Mouse (Mus musculus) brain, embryonic 14.5 days (tissue): ENCODE measurements around the gene Pabpn1l. TPM values are rescaled to one million over a fixed set of nuclear protein-coding genes. Genes with fewer than 3 reads are reported as not detected.
A peak's percentile ranks its signal among the peaks of the same experiment; 100 is the strongest.

Experiments
- DNase-seq: peaks from one replicate; pipeline ENCODE4 v3.0.0-alpha.2; 2011; ENCODE audit warnings: low read depth
- CTCF ChIP-seq: fragments of 200-500 bp; IDR thresholded peaks from 2 replicates; pipeline ENCODE4 v1.5.1; 2012; ENCODE audit warnings: inconsistent platforms, mild to moderate bottlenecking, moderate library complexity, borderline replicate concordance; ENCODE audit not compliant: insufficient read depth, insufficient read length; ENCODE audit errors: extremely low read depth
- POLR2A ChIP-seq: fragments of 200-500 bp; IDR thresholded peaks from 2 replicates; pipeline ENCODE4 v1.6.1; 2012; ENCODE audit warnings: mild to moderate bottlenecking, inconsistent platforms, borderline replicate concordance; ENCODE audit not compliant: poor library complexity, insufficient read depth, insufficient read length, severe bottlenecking; ENCODE audit errors: extremely low read depth
- polyA plus RNA-seq: library from polyadenylated mRNA; depleted of rRNA; stranded (reverse); fragments of >200 nt; gene quantifications from 2 replicates; pipeline ENCODE4 v1.2.3, GENCODE M21; 2012

Pabpn1l gene
- polyA plus RNA-seq, 1 experiment, result 0.07 TPM

DNA sequence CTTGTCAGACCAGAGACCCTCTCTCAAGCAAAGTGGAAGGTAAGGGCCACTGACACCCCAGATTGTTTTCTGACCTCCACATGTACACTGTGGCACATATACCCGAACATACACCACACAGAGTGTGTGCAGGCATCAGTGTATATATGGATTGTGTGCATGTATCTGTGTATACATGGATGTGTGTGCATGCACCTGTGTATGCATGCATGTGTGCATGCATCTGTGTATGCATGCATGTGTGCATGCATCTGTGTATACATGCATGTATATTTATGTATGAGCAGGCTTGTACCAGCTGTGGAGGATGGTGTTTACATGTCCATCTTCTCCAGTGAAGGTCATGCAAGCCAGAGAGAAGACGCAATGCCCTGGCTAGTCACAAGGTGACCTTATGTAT lies 39.4 kb upstream of the Pabpn1l start:
- TF ChIP-seq POLR2A (no peak), CTCF (no peak)
- no peak for DNase-seq

GRCm38 (mm10) chr8:122661138-122661537 lies 38.6 kb upstream of the Pabpn1l start:
- TF ChIP-seq POLR2A, result no peak
- TF ChIP-seq CTCF, result no peak

DNA sequence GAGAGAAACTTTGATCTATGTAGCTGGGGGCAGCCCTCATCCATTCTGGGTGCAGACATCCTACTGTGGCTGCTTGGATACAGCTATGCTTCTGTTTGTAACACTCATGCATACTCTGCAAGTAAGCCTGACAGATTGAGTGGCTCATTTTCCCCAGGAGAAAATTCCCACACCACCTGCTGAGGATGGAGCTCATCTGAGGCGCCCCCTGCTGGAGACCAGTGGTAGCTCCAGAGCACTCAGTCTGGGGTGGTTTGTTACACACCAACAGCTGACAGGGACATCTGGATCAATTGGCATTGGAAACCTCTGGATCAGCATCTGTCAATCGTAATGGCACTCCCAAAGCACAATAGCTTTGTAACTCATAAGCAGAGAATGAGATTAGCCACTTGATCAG lies 37.5 kb upstream of the Pabpn1l start:
- TF ChIP-seq CTCF (peak; percentile 59), POLR2A (no peak)
- DNase-seq, result no peak

More at GRCm38 (mm10) chr8:122661138-122661537, 38.6 kb upstream of the Pabpn1l start:
- peak; percentile 73 for DNase-seq

DNA sequence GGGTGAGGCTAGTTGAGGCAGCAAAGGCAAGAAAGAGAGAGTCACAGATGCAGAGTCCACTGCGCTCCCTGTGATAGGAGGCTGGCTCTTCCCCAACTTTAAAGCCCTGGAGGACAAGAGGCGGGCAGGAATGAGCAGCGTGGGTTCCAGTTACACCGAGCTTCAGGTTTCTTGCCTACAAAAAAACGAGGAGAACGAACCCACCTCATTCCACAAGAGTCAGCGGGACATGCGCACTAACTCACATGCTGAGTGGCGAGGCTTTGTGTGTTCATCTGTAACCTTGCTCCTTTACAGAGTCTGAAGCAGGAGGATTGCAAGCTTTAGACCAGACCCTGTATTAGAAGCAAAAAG lies 36.2 kb upstream of the Pabpn1l start:
- DNase-seq, result no peak
- TF ChIP-seq POLR2A (no peak), CTCF (no peak)

- DNase-seq, result no peak
These were observed 35.7 kb upstream of the Pabpn1l start for GRCm38 (mm10) chr8:122658149-122658806.

GRCm38 (mm10) chr8:122656056-122656999 lies 33.8 kb upstream of the Pabpn1l start:
- no peak for DNase-seq
- no peak for TF ChIP-seq CTCF
- TF ChIP-seq POLR2A, result no peak

More at GRCm38 (mm10) chr8:122658149-122658806, 35.7 kb upstream of the Pabpn1l start:
- no peak for TF ChIP-seq POLR2A

DNA sequence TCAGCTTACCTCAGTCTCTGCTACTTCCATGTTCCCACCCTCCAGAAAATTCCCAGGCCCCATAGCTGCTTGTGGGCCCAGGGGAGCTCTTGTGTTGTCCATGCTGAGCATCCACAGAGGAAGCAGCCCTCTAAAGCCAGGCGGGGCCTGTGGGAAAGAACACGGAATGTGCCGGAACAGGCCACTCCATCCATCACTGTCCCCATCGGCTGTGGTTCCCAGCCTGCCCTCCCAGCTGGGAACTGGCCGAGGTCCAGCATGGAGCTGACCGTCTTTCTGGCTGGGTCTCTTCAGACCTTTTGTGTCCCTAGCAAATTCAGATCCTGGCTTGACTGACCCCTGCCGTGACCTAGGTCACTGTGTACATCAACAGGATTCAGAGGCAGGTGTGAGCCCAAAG lies 32.2 kb upstream of the Pabpn1l start:
- DNase-seq, result no peak

DNA sequence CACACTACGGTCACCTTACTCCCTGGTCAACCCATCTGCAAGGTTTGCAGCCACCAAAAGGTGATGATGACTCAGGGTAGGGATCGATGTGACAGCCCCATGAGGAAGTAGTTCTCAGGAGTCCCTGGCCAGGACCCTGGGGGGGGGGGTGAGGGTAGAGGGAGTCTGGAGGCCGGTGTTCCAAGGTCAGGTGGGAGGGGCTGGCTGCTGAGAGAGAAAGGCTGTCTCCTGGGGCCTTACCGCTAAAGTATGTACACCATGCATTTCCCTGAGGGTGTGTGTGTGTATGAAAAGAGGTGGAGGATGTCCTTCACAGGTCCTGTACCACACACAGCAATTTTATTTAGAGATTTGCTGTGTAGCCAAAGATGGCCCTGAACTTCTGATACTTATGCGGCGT lies 30.1 kb upstream of the Pabpn1l start:
- no peak for DNase-seq
- TF ChIP-seq POLR2A (no peak), CTCF (no peak)

More for the DNA sequence above, 32.2 kb upstream of the Pabpn1l start:
- TF ChIP-seq POLR2A (no peak), CTCF (no peak)

GRCm38 (mm10) chr8:122651326-122651921 lies 28.9 kb upstream of the Pabpn1l start:
- TF ChIP-seq POLR2A (no peak), CTCF (no peak)
- peak; percentile 55 for DNase-seq

DNA sequence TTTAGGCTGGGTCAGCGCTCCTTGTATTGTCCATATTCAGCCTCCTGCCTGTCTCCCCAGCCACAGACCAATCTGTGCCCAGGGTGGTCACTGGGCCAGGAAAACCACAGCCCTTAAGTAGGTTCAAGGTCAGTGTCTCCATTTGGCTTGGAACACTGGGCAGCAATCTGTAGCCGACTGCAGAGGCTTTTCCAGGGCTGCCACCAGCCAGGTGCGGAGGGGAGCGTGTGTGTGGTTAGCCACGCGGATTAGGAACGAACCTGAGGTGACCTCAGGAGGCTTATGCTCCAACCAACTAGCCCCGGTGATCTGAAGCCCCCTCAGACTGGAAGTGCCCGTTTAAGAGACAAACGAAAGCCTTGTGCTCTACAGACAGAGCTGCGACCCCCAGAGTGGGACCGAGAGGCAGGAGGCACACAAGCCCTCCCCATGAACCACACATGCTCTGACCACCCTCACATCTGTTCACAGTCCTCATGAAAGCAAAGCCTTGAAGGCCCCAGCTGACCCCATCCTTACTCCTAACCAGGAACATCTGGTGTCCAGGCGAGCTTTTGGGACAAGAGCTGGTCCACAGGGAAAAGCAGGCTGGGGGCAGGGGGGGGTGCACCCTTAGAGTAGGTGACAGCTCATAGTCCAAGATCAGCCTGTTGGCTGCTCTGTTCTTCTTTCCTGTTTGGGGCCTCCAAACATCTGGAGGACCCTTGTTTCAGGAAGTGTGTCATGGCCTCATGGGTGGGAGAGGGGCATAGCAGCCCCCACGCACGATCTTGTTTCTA lies 25.8 kb upstream of the Pabpn1l start:
- TF ChIP-seq CTCF (no peak), POLR2A (no peak)
- no peak for DNase-seq

GRCm38 (mm10) chr8:122646337-122646736 lies 23.8 kb upstream of the Pabpn1l start:
- DNase-seq, result no peak
- TF ChIP-seq POLR2A, result no peak
- no peak for TF ChIP-seq CTCF
